Mouse (Mus musculus) lung, postnatal 0 days (tissue): ENCODE data around the gene Tmem115. TPM values are rescaled to one million over a fixed set of nuclear protein-coding genes. Genes with fewer than 3 reads are reported as not detected.

Experiments
- ATAC-seq: fragments of 200-750 bp; cut with Nextera tagmentation; 2 replicates; pipeline ENCODE4 v1.8.0; 2017; ENCODE audit warnings: moderate library complexity
- DNase-seq: peaks from one replicate; pipeline ENCODE4 v3.0.0-alpha.2; 2016; ENCODE audit warnings: low spot score
- H3K27ac ChIP-seq: fragments of 300-500 bp; sonication (generic); 2 replicates; pipeline ENCODE4 v1.5.1; 2014; ENCODE audit warnings: antibody characterized with exemption, mild to moderate bottlenecking, low read length, mixed read lengths
- H3K27me3 ChIP-seq: fragments of 300-500 bp; sonication (generic); replicated peaks from 2 replicates; pipeline ENCODE4 v1.6.1; 2014; ENCODE audit warnings: low read length, mixed read lengths; ENCODE audit not compliant: insufficient read depth
- H3K36me3 ChIP-seq: fragments of 300-500 bp; sonication (generic); 2 replicates; pipeline ENCODE4 v1.6.1; 2014; ENCODE audit warnings: low read length, mixed read lengths; ENCODE audit not compliant: insufficient read depth
- H3K4me1 ChIP-seq: fragments of 300-500 bp; sonication (generic); 2 replicates; pipeline ENCODE4 v1.6.1; 2014; ENCODE audit warnings: antibody characterized with exemption, low read depth, low read length, mixed read lengths; ENCODE audit not compliant: insufficient read depth
- H3K4me2 ChIP-seq: fragments of 300-500 bp; sonication (generic); replicated peaks from 2 replicates; pipeline ENCODE4 v1.6.1; 2014; ENCODE audit warnings: low read depth, mild to moderate bottlenecking, low read length, moderate library complexity, mixed read lengths
- H3K4me3 ChIP-seq: fragments of 300-500 bp; sonication (generic); 2 replicates; pipeline ENCODE4 v1.5.1; 2014; ENCODE audit warnings: low read depth, low read length
- H3K9ac ChIP-seq: fragments of 300-500 bp; sonication (generic); replicated peaks from 2 replicates; pipeline ENCODE4 v1.6.1; 2014; ENCODE audit warnings: low read depth, mild to moderate bottlenecking
- H3K9me3 ChIP-seq: fragments of 300-500 bp; sonication (generic); 2 replicates; pipeline ENCODE4 v1.6.1; 2016; ENCODE audit warnings: low read length, mixed read lengths
- CTCF ChIP-seq: IDR thresholded peaks from 2 replicates; pipeline ENCODE4 v1.5.1; 2016; ENCODE audit warnings: antibody characterized with exemption, mild to moderate bottlenecking
- EP300 ChIP-seq: IDR thresholded peaks from 2 replicates; pipeline ENCODE4 v1.6.1; 2016; ENCODE audit warnings: antibody characterized with exemption, mild to moderate bottlenecking, control low read depth
- WGBS: fragments of 180-500 bp; shearing (Covaris S2); extraction: QIAGEN DNeasy Blood & Tissue Kit; methylation state at CpG from one replicate; pipeline ENCODE4 v1.1.7; 2014; 5-methylcytosine and 5-hydroxymethylcytosine counted together
- polyA plus RNA-seq: library from polyadenylated mRNA; unstranded; fragments of >200 nt; fragmentation: Nextera tagmentation; extraction: Ambion mirVana; gene quantifications from 2 replicates; pipeline ENCODE4 v1.2.1, GENCODE M21; 2015

Gene Tmem115
- polyA plus RNA-seq, 1 experiment from 2014 or later = 48.5 TPM

DNA sequence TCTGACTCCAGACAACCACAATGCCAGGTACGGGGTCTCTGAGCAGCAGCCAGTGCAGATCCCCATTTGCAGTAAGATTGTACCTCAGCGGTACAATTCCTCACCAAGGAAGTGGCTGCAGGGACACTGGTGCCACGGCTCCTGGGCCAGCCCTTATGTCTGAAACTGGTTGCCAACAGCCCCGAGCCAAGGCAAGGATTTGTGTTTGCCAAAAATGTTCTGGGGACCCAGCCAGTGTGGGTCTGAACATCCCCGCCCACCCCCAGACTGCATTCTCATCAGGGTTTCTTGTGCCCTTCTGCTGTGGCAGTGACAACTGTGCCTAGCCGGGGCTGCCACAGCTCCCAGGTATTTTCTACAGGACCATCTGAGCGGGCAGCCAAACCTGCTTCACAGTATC, 4.5 kb downstream of the Tmem115 start:
- H3K27me3 ChIP-seq = no peaks in the 10 kb centered on the region
- H3K27ac ChIP-seq = no peak overlapping the region
- DNase-seq (no peak), ATAC-seq (no peak)
- no peaks in the 10 kb centered on the region for H3K9me3 ChIP-seq
- H3K4me1 ChIP-seq = peaks cover 32% of the 10 kb centered on the region; the same call in 1 of the 2 replicates
- H3K4me2 ChIP-seq = no peak overlapping the region
- TF ChIP-seq CTCF = no peak
- TF ChIP-seq EP300 = no peak
- no peak overlapping the region for H3K4me3 ChIP-seq
- no peak overlapping the region for H3K9ac ChIP-seq
- WGBS = 92% methylated on average over 7 of the region's 7 CpGs
- peaks cover 22% of the 10 kb centered on the region for H3K36me3 ChIP-seq

DNA sequence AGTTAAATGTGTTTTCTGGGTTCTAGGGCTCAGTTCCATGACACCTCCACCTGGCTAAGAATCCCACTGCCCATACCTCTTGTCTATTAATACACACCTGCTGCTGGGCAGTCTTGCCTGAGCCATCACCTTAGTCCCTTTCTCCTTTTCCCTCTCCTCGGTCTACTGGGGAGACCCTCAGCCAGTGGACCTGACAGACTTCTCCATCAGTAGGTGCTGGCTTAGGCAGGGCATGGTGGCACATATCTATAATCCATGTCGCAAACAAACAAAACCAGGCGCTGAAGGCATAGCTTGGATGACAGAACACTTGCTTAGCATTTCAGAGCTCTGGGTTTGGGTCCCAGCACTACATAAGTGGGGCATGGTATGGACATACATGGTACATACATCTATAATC, 5.0 kb downstream of the Tmem115 start:
- no peak overlapping the region for H3K9ac ChIP-seq
- peaks cover 22% of the 10 kb centered on the region for H3K36me3 ChIP-seq
- no peaks in the 10 kb centered on the region for H3K27me3 ChIP-seq
- H3K9me3 ChIP-seq = no peaks in the 10 kb centered on the region
- H3K4me1 ChIP-seq = peaks cover 32% of the 10 kb centered on the region; the same call in 1 of the 2 replicates
- H3K27ac ChIP-seq = no peak overlapping the region
- H3K4me3 ChIP-seq = no peak overlapping the region
- TF ChIP-seq EP300 (no peak), CTCF (no peak)
- ATAC-seq = no peak
- DNase-seq = no peak
- WGBS = 92% methylated on average over 3 of the region's 3 CpGs
- H3K4me2 ChIP-seq = no peak overlapping the region

DNA sequence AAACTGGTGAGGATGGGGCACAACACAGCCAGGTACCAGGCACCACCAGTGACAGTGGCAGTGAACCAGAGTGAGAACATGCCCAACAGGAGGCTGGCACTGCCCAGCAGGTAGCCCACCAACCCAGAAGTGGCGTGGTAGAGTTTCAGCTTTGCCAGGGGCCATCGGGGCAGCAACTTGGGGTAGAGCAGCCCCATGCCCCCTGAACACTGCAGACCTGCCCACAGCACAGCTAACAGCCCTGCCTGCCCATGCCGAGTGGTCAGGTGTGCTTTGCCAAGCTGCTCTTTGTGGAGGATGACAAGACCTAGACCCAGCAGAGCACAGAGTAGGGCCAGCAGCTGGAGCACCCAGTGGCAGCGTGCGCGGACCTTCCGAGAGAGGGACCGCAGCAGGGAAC, 6.2 kb downstream of the Tmem115 start:
- Histone ChIP-seq H3K4me1 (peaks cover 32% of the 10 kb centered on the region; the same call in 1 of the 2 replicates), H3K36me3 (peaks cover 28% of the 10 kb centered on the region), H3K9me3 (no peaks in the 10 kb centered on the region), H3K27me3 (no peaks in the 10 kb centered on the region), H3K9ac (no peak overlapping the region), H3K4me3 (no peak overlapping the region), H3K27ac (no peak overlapping the region), H3K4me2 (no peak overlapping the region)
- ATAC-seq (no peak), DNase-seq (no peak)
- no peak for TF ChIP-seq CTCF
- TF ChIP-seq EP300 = no peak
- WGBS = 95% methylated on average over 8 of the region's 8 CpGs

DNA sequence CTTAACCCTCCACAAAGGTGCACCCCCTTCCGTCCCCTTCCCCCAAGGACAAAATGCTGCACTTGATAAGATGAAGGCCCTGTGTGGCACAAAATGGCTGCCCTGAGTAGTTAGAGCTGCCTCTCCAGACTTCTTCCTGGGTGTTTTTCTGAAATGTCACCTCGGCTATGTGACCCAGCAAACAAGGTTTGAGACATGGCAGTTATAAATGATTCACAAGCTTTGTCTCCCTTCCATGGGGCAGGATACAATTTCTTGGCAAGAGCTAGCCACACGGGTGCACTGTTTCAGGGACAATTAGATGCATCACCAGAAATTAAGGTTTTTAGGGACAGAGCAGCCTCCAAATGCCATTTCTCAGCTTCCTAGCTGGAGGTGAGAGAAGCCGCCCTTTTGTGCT, 6.7 kb downstream of the Tmem115 start:
- H3K4me2 ChIP-seq = no peak overlapping the region

DNA sequence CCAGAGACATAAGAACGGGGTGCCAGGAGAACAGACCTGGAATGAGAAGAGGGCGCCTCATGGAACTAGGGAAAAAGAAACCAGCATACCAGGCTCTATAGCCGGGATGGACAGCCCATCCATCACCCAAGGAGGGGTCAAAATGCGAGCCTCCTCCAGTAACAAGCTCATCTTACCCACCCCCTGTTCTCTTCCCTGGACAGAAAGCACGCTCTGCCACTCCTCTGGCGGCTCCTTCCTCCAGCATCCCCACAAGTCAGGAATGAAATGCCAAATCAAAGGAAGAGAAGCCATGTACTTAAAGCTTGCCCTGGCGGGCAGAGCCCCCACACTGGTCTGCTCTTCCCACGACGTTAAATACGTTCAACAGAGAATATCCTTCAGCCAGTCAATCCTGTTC, 7.3 kb downstream of the Tmem115 start:
- TF ChIP-seq EP300 (no peak), CTCF (no peak)
- Histone ChIP-seq H3K27me3 (no peaks in the 10 kb centered on the region), H3K36me3 (peaks cover 28% of the 10 kb centered on the region), H3K9me3 (no peaks in the 10 kb centered on the region), H3K4me1 (peaks cover 22% of the 10 kb centered on the region; the same call in 1 of the 2 replicates), H3K27ac (no peak overlapping the region), H3K4me2 (peak overlapping the region; percentile 60), H3K9ac (no peak overlapping the region), H3K4me3 (no peak overlapping the region)
- no peak for DNase-seq
- ATAC-seq = no peak
- 22% methylated on average over 10 of the region's 10 CpGs for WGBS

More for the DNA sequence above, 6.7 kb downstream of the Tmem115 start:
- H3K9me3 ChIP-seq = no peaks in the 10 kb centered on the region
- H3K4me1 ChIP-seq = peaks cover 28% of the 10 kb centered on the region; the same call in 1 of the 2 replicates
- no peak overlapping the region for H3K4me3 ChIP-seq
- DNase-seq (no peak), ATAC-seq (no peak)
- no peak overlapping the region for H3K27ac ChIP-seq
- WGBS = 53% methylated on average over 4 of the region's 4 CpGs
- no peak overlapping the region for H3K9ac ChIP-seq
- H3K27me3 ChIP-seq = no peaks in the 10 kb centered on the region
- peaks cover 28% of the 10 kb centered on the region for H3K36me3 ChIP-seq
- TF ChIP-seq CTCF = no peak
- no peak for TF ChIP-seq EP300

DNA sequence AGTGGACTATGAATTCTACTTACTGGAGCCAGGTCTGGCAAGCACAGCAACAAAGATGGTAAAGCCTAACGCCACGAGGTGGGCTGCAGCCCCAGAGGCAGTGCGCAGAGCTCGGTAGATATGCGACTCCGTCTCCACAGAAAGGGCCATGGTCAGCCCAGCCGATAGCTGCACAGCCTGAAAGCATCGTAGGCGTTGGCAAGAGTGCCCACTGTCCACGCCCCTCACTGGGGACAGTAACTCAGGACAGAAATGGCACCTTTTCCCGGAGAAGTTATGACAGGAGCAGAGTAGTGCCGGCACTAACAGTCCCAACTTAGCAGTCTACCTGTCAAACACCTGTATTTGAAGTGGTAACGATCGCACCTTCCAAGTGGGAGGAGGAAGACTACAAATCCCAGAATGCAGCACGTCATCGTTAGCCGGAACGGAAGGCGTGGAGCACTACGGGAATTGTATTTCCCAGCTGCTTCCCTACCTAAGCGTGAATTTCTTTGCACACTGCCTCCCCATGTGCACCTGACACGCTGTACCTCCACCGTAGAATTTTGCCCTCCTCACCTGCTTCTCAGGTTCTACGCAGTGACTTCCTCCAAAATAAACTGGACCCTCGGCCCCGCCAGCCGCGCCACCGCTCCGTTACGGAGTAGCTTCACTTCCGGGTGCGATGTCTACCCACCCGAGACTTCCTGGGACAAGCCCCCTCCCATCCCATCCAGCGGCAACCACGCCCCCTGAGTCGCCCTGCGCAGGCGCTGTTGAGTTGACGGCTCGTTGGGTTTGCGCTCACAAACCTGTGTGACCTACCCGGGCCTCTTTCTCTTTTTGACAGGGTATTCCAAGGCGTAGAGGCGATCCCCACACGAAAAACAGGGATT, 8.0 kb downstream of the Tmem115 start, which contains the start of the genes Cyb561d2 and Nprl2:
Gene Cyb561d2 (minus strand): TSS at position 720 of the 878 bp plus-strand sequence.
Gene Nprl2 (plus strand): TSS at position 753 of the 878 bp plus-strand sequence.
- peak; percentile 92 for ATAC-seq
- DNase-seq = peak; percentile 96
- no peaks in the 10 kb centered on the region for H3K27me3 ChIP-seq
- H3K36me3 ChIP-seq = peaks cover 28% of the 10 kb centered on the region
- TF ChIP-seq EP300 (no peak), CTCF (no peak; the same call in 1 of the 2 replicates)
- H3K4me1 ChIP-seq = peaks cover 16% of the 10 kb centered on the region; the same call in 1 of the 2 replicates
- H3K9ac ChIP-seq = peak within 1 kb of the TSS; percentile 37
- WGBS = under 1% methylated on average over 46 of the region's 46 CpGs
- peak within 1 kb of the TSS; percentile 70 for H3K4me3 ChIP-seq
- 0 out of 2 replicates have a peak within 1 kb of the TSS, but pooled peaks have one; percentile 22 for H3K27ac ChIP-seq
- no peaks in the 10 kb centered on the region for H3K9me3 ChIP-seq
- peak within 1 kb of the TSS; percentile 60 for H3K4me2 ChIP-seq
